Mouse (Mus musculus): ENCODE results near the gene Ccdc40.

- no peak for TF ChIP-seq POLR2A (IDR thresholded peaks at IDR 0.05; ENCODE audit: low read depth, low read length)
- TF ChIP-seq CTCF (IDR thresholded peaks at IDR 0.05; ENCODE audit: extremely low read depth, insufficient read depth, insufficient read length, insufficient replicate concordance): no peak
These were observed 36.2 kb upstream of the Ccdc40 start for GRCm38 (mm10) chr11:119192176-119192575.
